Mouse (Mus musculus) urinary bladder, postnatal 4 days (tissue): ENCODE results near the gene Ryr1.

Experiments
- DNase-seq, 2 experiments: peaks; one replicate each; pipeline ENCODE4 v3.0.0; 2021 to 2022; ENCODE audit warnings: low spot score in 2 of 2

Gene Ryr1

DNA sequence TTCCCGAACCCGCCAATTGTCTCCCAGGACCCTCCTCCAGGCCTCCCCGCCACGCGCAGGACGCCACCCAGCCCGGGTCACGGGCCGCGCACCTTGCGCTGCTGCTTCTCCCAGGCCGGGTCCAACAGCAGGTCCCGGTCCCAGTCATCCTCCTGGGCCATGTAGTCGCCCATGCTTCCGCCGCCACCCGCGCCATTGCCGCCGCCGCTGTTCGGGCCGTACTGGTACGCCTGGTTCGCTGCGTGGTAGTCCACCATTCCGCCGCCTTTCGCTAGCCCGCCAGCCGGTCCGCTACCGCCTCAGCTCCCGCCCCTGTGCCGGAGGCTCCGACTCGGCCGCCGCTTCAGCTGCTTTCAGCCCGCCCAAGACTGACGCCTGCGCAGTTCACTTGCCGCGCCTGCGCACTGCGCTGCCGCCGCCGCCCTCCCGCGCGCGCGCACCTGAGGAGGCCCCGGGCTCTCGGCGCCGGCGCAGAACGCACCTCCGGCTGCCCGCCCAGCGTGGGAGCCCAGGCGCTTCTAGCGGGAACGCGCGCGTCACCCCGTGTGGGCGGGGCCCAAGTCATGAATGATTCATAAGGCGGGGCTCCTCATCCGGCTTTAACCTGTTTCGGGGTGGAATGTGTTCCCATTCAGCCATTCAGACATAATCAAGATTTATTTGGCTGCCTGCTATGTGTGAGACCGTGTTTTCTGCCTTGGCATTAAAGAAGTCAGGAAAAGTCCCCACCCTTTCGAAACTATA lies 162.9 kb downstream of the Ryr1 start, which contains the start of gene Actn4:
Gene Actn4 (minus strand): TSS at position 414 of the 744 bp plus-strand sequence.
- peak; percentile 98 to 99 for DNase-seq

DNA sequence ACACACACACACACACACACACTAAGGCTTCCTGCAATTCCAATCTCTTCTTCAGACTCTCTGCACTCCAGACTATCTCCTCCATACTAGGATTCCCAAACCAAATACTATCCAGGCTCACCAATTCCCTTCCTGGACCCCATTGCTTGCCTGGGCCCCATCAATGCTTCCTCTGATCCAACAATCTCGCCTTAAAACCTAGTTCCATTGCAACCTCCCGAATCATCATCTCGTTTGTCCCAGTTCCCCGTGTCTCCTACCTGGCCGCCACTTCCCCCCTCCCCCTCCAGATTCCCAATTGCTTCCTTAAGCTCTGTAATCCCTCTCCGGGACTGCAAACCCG lies 163.4 kb downstream of the Ryr1 start:
- DNase-seq = no peak

DNA sequence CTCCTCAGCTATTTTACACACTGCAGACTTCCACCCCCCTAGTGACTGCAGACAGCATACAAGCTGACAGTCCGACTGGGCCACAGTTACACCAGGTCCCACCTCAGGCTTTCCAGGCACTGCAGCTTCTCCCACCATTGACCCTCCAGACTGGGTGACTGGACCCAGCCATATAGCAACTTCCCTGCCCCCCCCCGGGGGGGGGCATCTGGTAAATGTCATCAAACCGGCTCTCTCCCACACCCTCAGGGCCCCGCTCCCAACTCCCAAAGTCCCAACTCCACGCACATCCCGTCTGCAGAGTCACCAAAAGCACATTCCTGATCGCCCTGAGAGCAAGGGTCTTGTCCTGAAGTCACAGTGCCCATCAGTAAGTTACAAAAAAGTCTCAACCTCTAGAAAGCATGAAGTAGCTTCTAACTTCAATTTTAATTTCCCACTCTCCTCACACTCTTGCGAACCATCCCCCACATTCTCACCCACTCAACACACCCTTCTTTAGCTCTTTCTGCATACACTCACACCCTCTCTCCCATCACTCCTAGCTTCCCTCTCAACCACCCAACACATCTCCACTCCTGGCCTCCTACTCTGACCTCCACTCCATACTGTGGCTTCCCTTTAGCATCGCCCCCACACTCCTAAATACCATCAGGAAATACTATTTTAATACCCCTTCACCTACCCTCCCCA lies 164.5 kb downstream of the Ryr1 start:
- no peak for DNase-seq

DNA sequence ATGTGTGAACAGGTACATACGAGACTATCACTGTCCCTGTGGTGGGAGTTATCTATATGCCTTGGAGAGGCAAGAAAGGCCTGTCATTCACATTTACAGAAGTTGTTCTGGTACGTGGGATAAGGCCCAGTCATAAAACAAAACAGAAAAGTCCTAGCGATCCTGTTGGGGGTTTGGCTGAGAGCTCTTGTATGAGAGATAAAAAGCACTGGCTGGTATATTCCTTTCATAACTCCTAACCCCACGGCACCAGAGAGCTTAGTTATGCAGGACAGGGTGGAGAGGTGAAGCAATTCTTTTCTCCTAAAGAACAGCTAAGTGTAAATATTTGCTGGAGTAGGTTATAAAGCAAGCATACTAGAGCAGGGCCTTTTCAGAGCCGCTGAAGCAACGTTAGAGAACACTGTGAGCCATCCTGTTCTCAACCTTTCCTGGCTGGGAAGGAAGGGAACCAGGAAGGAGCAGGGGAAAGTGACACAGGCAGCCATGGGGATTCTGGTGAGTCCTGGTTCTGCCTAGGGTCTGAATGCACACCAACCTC lies 165.4 kb downstream of the Ryr1 start:
- DNase-seq = no peak

DNA sequence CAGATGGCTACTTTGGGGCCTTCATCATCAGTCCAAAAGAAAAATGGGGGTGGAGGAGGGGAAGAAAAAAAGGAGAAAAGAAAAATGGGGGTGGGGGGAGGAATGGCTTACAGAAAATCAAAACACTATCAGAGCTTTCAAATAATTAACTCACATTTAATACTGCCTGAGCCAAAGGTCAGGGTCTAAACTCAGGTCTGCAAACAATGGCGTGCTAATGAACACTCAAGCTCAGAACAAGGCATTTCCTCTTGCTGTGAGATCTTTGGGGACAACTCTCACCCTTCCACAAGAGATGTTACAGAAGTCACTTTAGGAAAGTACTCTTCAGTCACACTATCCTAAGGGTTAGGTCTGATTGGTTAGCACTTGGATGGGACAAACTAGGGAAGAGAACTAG lies 166.2 kb downstream of the Ryr1 start:
- no peak for DNase-seq

DNA sequence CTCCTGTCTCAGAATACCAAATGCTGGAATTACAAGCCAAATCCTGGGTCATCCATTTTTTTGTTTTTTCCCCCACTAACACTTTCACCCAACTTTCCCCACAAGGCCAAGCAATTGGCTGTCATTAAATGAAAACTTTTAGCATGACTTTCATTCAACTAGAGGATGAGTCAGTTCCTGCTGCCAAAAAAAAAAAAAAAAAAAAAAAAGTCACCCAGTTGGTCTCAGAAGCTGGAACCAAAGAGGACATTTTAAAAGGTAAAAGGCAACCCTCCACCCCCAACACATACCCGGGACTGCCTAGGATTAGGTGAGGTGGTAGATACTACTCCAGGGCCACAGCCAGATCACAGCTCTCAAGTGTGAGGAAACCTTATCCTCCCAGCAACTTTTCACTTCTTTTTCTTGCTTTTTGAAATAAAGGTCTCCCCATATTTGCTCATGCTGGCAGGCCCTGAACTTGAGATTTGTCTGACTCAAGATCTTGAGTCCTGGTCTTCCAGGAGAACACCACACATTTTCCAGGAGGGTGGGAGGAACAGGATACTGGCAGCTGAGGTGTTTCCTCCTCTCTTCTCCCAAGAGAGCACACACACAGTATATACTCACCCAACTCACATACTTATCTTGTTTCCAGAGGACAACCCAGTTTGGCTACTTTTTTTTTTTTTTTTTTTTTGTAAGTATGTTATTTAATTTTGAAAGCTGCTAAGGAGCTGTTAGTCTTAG lies 166.8 kb downstream of the Ryr1 start:
- DNase-seq = no peak

DNA sequence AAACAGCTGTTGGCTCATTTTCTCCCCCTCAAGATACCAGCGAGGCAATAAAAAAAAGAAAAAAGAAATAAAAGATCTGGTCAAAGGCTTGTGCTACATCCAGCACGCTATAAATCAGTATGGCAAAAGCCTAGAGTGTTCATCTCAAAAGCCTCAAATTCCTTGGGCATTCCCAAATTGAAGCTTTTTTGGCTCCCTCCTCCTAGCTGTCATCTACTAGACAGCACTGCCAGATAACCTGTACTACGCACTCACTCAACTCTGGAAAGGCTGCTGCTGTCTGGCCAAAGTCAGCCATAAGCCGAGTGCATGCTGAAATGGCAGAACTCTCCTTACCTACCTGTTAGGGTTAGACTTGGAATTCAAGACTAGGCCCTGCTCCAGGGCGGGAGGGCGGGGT lies 167.7 kb downstream of the Ryr1 start:
- DNase-seq = no peak

DNA sequence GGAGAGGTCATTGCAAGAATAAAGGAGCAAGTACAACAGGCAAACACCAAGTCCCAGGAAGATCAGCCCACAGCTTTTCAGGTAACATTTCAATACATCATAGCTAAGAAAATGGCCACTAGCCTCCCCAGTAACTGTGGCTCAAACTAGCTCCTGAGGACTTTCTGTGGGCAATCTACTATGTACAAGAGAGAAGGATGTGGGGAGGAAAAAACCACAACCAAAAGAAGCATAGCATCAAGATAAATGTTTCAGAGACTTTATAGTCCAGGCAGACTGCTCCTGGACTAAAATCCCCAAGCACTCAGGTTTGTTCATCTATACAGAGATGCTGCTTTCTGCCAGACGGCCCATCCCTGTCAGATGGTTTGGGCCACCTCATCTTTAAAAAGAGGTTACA lies 168.7 kb downstream of the Ryr1 start:
- no peak for DNase-seq

DNA sequence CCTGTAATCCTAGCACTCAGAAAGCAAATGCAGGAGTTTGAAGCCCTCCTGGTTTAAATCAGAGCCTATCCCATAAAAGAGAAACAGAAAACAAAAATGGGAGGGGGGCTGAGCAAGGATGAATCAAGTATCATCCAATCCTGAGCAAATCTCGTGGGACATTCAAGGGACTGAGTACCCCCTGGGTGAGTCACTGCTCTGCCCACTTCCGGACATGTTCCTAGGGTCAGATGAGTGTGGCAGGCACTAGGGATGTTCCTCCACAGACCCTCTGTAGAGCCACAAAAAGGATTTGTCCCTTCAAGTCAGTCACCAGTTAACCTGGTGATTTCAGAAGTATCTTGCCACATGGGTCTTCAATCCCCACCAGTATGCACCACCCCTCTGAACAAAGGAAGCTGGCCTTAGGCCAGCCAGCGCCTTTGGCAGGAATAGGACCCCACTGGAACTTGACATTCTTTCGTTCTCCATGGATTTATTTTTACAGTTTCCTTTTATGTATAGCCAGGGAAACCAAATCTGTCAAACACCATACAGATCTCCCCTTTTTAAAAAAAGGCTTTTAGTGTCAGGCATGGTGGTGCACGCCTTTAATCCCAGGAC lies 169.6 kb downstream of the Ryr1 start:
- DNase-seq = no peak

DNA sequence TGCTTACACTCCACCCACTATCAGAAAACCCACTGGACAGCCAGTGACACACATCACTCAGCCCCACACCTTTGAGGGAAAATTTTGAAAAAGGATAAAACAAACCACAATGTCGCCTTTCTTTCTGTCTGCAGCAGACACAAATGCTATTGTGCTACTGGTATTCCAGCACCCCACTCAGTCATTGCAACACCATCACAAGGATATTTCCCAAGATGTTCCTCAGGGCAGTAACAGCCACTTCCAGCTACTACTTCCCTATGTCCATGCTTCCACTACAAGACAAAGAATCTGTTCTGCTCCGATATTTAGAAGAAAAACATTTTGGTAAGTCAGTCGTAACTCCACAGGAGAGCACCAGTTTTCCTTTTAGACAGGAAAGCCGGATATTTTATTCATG lies 170.2 kb downstream of the Ryr1 start:
- DNase-seq = no peak

DNA sequence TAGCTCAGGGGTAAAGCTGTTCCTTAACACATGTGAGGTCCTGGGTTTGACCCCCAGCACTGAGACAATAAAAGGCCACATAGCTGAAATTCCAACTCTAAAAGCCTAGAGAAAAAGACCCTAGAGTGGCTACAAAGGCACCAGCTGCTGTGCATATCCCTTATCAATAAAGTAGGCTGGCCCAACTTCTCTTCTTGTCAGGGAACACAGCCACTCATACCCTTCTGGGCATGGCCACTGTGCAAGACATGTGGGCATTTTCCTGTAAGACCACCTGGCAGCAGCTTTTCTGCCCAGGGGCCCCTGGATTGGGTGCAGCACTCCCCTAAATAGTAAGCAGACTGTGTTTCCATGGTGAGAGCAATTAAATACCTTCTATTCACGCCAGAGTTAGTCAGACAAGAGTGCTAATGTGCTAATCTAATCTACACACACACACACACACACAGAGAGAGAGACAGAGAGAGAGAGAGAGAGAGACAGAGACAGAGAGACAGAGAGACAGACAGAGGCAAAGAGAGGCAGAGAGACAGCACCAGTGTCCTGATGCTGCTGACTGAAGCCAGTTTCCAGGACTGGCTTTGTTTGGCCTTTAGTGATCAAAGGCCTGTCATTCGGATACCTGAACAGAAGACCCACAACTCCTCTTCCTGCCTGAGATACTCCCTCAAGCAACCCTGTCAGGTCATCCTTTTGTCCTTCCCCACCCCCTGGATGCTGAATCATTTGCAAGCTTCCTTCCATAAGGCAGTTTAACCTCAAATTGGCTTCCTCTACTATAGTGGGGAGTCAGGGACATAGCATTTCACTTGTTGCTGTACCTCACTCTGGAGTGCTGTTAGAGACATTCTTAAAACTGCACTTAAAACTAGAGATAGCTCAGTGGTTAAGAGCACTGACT lies 171.3 kb downstream of the Ryr1 start:
- DNase-seq = no peak
